Mouse (Mus musculus) T-helper 1 cell (primary cell): ENCODE measurements around the gene Dnhd1.

Experiments
- in situ Hi-C: fragments of 300-600 bp; cut with MboI, MseI; formaldehyde crosslinking; loops from one replicate; pipeline ENCODE4 v1.15.1; 2025; ENCODE audit warnings: high pct_unique_total_duplicates

The Dnhd1 gene

DNA sequence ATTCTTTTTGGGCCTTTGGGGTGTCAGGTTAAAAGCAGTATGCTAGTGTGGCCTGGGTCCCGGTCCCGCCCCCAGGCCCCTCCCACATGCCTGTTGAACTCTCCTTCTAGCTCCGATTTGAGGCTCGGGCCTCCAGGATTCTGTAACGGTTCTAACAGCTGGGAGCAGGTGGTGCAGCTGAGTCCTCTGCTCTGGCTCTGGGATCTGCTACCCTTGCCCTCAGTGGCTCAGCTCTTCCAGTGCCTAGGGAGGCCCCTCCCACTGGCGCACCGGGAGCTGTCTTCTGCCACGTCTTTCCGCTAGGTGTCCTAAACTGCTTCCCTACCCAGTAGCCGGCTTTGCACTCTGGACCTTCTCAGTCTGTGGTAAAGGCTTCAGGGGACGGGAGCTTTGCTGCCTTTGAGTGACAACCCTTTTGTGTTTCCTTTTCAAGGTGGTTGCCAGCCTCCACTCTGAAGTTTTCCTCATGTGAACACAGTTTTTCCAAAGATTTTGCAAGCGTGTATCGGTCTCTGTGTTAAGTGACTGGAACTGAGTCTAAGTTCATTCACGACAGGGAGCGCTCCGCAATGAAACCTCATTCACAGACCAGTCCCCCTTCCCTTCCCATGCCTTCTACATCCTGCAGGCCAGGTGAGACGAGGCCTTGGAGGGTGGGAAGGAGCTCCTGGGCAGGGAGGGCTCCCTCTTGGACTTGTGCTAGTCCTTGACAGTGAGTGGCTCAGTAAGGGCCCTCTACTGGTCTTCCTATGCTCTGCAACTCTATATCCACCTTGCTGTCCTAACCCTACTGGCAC lies at the start of gene Dnhd1:
Gene Dnhd1 (plus strand): TSS at position 189 of the 797 bp plus-strand sequence.
- in situ Hi-C loops, result no loop called here

DNA sequence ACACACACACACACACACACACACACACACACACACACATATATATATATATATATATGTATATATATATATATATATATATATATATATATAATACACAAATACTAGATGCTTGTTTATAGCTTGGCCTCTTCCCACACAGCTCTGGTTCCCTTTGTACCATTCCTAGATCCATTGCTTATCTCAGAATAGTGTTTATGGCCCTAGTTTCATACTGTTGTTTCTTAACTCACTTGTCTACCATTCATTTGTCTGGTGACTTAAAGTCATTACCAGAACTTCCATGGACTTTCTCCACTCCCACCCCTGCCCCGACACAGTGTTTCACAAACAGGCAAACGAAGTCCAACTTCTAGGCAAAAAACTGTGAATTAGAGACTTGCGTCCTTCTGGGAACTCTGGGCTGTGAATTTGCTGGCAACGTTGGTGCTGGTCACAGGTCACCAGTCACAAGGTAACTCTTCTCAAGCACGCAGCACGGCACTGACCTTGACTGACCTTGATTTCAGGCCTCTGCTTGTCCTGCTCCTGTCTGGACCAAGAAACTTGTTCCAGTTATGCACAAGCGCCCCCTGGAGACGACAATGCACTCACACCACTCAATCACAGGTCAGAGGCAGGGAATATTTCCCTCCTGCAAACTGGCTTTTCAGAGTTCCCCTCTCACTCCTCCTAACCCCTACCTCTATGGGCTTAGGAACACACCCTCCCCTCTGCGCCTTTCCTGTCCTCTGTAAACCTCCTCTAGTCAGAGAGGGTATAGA lies 47.6 kb upstream of the Dnhd1 start:
- in situ Hi-C loops, result no loop called here

- in situ Hi-C loops, result no loop called here
Observed at GRCm38 (mm10) chr7:105608467-105608866, 42.2 kb upstream of the Dnhd1 start.

DNA sequence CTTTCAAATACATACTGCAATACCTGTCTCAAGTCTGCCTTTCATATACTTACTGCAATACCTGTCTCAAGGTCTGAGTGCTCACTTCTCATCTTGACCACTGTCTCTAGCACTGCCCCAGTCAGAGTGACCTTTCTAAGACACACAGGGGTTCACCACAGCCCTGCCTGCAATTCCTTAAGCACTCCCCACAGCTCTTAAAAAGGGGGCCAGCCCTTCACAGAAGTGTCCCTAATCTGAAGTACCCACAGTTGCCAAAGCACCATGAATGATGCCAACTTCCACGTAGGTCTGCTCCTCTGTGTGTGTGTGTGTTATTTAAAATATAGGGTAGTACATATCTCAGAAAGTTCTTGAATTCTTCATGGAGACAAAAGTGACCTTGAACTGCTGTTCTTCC lies 38.9 kb upstream of the Dnhd1 start:
- in situ Hi-C loops, result no loop called here

GRCm38 (mm10) chr7:105614400-105614799 lies 36.2 kb upstream of the Dnhd1 start:
- in situ Hi-C loops, result no loop called here

- in situ Hi-C loops, result no loop called here
Observed at GRCm38 (mm10) chr7:105615720-105616119, 34.9 kb upstream of the Dnhd1 start.

DNA sequence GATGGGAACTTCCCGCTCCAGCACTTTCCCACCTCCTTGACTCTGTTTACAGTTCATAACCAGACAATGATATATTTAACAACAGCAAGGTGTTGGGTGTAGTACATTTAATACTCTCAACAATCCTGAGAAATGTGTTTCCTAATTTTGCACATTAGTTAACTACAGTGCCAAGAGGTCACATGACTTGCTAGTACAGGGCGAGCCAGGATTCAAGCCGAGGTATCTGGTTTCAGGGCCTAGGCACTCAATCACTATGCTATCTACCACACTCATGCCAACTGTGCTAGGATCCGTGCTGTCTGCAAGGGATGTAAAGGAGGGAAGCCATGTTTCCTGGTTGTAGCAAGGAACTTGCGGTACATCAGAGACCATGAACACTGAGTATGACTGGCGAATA lies 34.1 kb upstream of the Dnhd1 start:
- in situ Hi-C loops, result no loop called here

GRCm38 (mm10) chr7:105617810-105618209 lies 32.8 kb upstream of the Dnhd1 start:
- in situ Hi-C loops, result no loop called here

- in situ Hi-C loops, result no loop called here
Observed at GRCm38 (mm10) chr7:105619701-105620100, 30.9 kb upstream of the Dnhd1 start.

DNA sequence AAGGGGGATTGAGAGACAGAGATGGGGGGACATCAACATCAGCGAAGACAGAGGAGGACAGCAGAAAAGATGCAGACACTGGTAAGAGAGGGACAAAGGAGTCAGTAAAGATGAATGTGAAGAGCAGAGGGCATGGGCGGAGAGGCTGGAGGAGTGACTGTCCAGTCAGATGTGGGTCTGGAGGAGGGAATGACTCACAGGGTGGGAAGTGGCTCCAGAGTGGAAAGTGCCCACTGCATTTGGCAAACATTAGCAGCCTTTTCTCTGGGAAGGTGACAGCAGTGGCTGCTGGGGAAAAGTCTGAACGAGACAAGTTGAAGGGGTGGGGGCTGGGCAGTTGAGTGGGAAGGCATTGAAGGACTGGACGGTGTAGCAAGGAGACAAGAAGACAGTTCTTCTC lies 29.6 kb upstream of the Dnhd1 start:
- in situ Hi-C loops, result no loop called here

- in situ Hi-C loops, result no loop called here
Observed at GRCm38 (mm10) chr7:105621646-105622292, 28.9 kb upstream of the Dnhd1 start.

- in situ Hi-C loops, result loop anchor here (5.0 to 25.0 kb wide), 2 partner anchors 48 to 1987 kb away; no protein-coding TSS in a partner anchor
Observed at GRCm38 (mm10) chr7:105625397-105625796, 25.2 kb upstream of the Dnhd1 start.

- in situ Hi-C loops, result loop anchor here (5.0 to 25.0 kb wide), 2 partner anchors 51 to 1984 kb away; no protein-coding TSS in a partner anchor
Observed at GRCm38 (mm10) chr7:105628633-105629032, 22.0 kb upstream of the Dnhd1 start.

DNA sequence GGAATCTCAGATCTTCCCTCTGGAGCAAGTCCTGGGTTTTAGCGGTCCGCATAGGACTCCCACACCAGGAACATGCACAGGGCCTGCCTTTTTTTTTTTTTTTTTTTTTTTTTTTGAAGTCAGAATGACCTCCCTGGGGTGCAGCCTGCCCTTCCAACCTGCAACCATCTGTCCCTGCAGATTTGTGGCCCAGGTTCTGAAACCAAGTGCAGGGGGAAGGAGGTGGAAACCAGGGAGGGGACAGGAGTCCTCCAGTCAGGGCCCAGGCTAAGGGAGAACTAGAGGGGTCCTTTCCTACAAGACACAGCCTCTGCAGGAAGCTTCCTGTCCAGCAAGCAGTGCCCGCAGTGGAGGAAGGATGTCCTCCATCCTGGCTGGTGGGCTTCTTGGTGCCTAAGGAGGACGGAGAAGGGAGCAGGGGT lies 18.1 kb upstream of the Dnhd1 start:
- in situ Hi-C loops, result loop anchor here (10.0 to 25.0 kb wide), 2 partner anchors 228 to 1980 kb away; partner anchors contain the start of genes Cnga4 and Fam160a2

GRCm38 (mm10) chr7:105633127-105633800 lies 17.4 kb upstream of the Dnhd1 start, which contains the start of gene Trim3:
Gene Trim3 (minus strand): TSS chr7:105633571.
- in situ Hi-C loops, result loop anchor here (10.0 to 25.0 kb wide), 2 partner anchors 228 to 1979 kb away; partner anchors contain the start of genes Cnga4 and Fam160a2

DNA sequence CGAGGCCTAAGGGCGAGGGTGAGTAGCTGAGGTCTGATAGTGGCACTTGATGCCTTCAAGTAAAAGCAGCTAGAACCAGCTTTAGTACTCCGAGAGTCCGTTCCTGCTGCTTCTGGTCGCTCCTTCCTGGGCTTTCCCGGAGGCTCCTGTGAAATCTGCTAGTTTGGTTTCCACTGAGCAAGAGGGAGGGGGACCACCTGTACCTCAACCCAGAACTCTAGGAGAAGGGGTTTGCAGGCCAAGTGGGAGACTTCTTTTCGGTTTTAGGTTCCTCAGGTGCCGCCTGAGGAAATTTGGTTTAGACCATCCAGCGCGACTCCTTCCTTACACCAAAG lies 16.9 kb upstream of the Dnhd1 start:
- in situ Hi-C loops, result loop anchor here (10.0 to 25.0 kb wide), 2 partner anchors 229 to 1979 kb away; partner anchors contain the start of genes Cnga4 and Fam160a2

- in situ Hi-C loops, result loop anchor here (10.0 to 25.0 kb wide), 2 partner anchors 230 to 1978 kb away; partner anchors contain the start of genes Cnga4 and Fam160a2
Observed at GRCm38 (mm10) chr7:105634272-105634920, 16.2 kb upstream of the Dnhd1 start.

GRCm38 (mm10) chr7:105635726-105636125 lies 14.9 kb upstream of the Dnhd1 start:
- in situ Hi-C loops, result loop anchor here (5.0 to 25.0 kb wide), 3 partner anchors 102 to 1977 kb away; partner anchors contain the start of genes Cnga4, Fam160a2, Ilk and Rrp8

GRCm38 (mm10) chr7:105638776-105639175 lies 11.9 kb upstream of the Dnhd1 start:
- in situ Hi-C loops, result loop anchor here (5.0 to 25.0 kb wide), 3 partner anchors 99 to 1974 kb away; partner anchors contain the start of genes Cnga4, Fam160a2, Ilk and Rrp8

- in situ Hi-C loops, result loop anchor here (5.0 to 25.0 kb wide), 3 partner anchors 98 to 1973 kb away; partner anchors contain the start of genes Cnga4, Fam160a2, Ilk and Rrp8
Observed at GRCm38 (mm10) chr7:105639304-105639703, 11.3 kb upstream of the Dnhd1 start.
